Mouse (Mus musculus): ENCODE measurements around the gene Olfr597. TPM values are rescaled to one million over a fixed set of nuclear protein-coding genes. Genes with fewer than 3 reads are reported as not detected.
"Not testable (repeated sequence)": the region's sequence is repeated elsewhere in the genome, so short reads cannot be mapped to it uniquely, and the experiment has no call there.

Gene Olfr597
- polyA plus RNA-seq (2014; fragmentation: Nextera tagmentation; extraction: Ambion mirVana) = not detected in 2 replicates

DNA sequence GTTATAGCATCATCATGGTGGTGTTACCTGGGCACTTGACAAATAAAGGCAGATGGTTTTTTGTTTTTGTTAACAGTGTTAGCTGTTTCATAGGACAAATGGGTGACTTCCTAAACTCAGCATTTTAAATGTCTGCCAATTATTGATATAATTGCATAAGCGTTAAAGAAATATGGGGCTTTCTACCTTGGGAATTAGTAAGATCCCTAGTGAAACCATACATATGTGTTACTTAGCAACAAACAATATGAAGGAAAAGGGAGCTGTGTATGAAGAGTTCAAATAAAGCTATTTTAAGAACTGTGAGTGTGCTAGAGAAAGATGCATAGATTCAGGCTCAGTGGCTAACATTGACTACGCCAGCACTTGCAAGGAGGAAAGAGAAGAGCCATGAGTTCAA, at the start of gene Olfr597:
Olfr597 (plus strand) TSS at position 301 of the 400 bp plus-strand sequence.
- H3K27me3 ChIP-seq (ENCODE audit: control insufficient read depth, insufficient read depth, low read length); H3K27ac ChIP-seq (ENCODE audit: low read depth, low read length); H3K9ac ChIP-seq (ENCODE audit: low read depth, low read length); H3K36me3 ChIP-seq (ENCODE audit: control insufficient read depth, insufficient read depth, low read length); ATAC-seq (ENCODE audit: low FRiP score, low TSS enrichment); H3K4me1 ChIP-seq (ENCODE audit: control insufficient read depth, insufficient read depth, low read length); H3K4me3 ChIP-seq (ENCODE audit: low read length); H3K4me2 ChIP-seq (replicated peaks; ENCODE audit: low read depth, low read length); H3K9me3 ChIP-seq (ENCODE audit: control insufficient read depth, low read length): not testable (repeated sequence)
- 98% methylated on average over 2 of the region's 2 CpGs for WGBS

DNA sequence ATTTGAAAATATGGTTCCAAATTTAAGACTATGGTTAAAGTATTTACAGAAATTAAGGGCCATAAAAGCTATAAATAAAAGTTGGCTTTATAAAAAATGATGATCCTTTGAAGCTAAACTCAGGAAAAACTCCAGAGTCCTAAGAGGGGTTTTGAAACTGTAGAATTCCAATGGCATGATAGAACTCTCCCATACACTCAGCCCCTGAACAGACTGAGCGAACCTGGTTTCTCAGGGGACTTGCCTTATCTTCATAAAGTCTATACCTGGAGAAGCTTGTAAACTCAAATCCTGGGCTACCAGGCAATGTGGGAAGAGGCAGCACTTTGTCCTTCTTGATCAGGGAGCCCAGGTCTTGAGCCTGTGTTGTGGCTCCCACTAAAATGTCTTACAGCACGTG, 10.8 kb upstream of the Olfr597 start, which contains the start of gene Olfr596:
Olfr596 (plus strand) TSS at position 301 of the 400 bp plus-strand sequence.
- ATAC-seq (ENCODE audit: low FRiP score, low TSS enrichment); H3K4me3 ChIP-seq (ENCODE audit: low read length); H3K27ac ChIP-seq (ENCODE audit: low read depth, low read length); H3K36me3 ChIP-seq (ENCODE audit: control insufficient read depth, insufficient read depth, low read length); H3K9ac ChIP-seq (ENCODE audit: low read depth, low read length); H3K4me1 ChIP-seq (ENCODE audit: control insufficient read depth, insufficient read depth, low read length); H3K9me3 ChIP-seq (ENCODE audit: control insufficient read depth, low read length); H3K4me2 ChIP-seq (replicated peaks; ENCODE audit: low read depth, low read length); H3K27me3 ChIP-seq (ENCODE audit: control insufficient read depth, insufficient read depth, low read length): not testable (repeated sequence)
- WGBS = 94% methylated on average over 2 of the region's 2 CpGs

DNA sequence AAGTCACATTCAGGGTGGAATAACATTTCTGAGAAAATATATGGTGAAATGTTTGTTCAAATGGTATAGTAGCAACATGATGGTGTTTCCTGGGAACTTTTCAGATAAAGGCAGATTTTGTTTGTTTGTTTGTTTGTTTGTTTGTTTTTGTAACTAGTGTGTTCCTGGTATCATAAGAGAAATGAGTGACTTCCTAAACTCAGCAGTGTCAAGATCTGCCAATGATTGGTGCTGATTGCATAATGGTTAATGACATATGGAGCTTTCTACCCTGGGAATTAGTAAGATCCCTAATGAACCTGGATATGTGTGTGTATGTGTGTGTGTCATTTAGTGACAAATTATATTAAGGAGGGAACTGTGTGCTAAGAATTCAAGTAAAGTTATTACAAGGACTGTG, 7.2 kb downstream of the Olfr597 start, which contains the start of gene Olfr598:
Olfr598 (plus strand) TSS at position 301 of the 400 bp plus-strand sequence.
- Histone ChIP-seq H3K36me3 (ENCODE audit: control insufficient read depth, insufficient read depth, low read length) (no peaks in the 10 kb centered on the region), H3K4me1 (ENCODE audit: control insufficient read depth, insufficient read depth, low read length) (no peaks in the 10 kb centered on the region), H3K27ac (ENCODE audit: low read depth, low read length) (no peak within 1 kb of the TSS), H3K4me2 (replicated peaks; ENCODE audit: low read depth, low read length) (no peak within 1 kb of the TSS), H3K27me3 (ENCODE audit: control insufficient read depth, insufficient read depth, low read length) (no peaks in the 10 kb centered on the region), H3K9me3 (ENCODE audit: control insufficient read depth, low read length) (no peaks in the 10 kb centered on the region), H3K9ac (ENCODE audit: low read depth, low read length) (no peak within 1 kb of the TSS), H3K4me3 (ENCODE audit: low read length) (no peak within 1 kb of the TSS)
- ATAC-seq (ENCODE audit: low FRiP score, low TSS enrichment) = no peak

DNA sequence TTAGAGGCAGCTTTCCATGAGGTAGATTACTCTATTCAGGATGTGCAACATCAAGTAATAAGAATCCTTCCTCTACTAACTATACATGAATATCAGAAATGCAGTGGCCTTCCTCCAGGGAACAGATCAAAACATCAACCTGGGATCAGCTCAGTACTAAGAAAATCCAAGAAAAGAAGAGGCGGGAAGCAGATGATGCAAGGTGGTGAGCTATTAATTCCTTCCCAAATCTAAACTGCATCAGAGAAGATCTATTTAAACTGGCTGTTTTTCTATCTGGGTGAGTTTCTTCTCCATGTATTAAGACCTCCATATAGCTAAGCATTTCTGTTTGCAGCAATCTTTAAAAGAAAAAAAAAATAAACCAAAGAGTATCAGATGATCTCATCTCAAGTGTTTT, 19.5 kb downstream of the Olfr597 start, which contains the start of gene Olfr599:
Olfr599 (plus strand) TSS at position 301 of the 400 bp plus-strand sequence.
- no peaks in the 10 kb centered on the region for H3K36me3 ChIP-seq (ENCODE audit: control insufficient read depth, insufficient read depth, low read length)
- no peaks in the 10 kb centered on the region for H3K9me3 ChIP-seq (ENCODE audit: control insufficient read depth, low read length)
- H3K27ac ChIP-seq (ENCODE audit: low read depth, low read length) = no peak within 1 kb of the TSS
- H3K4me3 ChIP-seq (ENCODE audit: low read length) = no peak within 1 kb of the TSS
- no peaks in the 10 kb centered on the region for H3K4me1 ChIP-seq (ENCODE audit: control insufficient read depth, insufficient read depth, low read length)
- H3K27me3 ChIP-seq (ENCODE audit: control insufficient read depth, insufficient read depth, low read length) = no peaks in the 10 kb centered on the region
- 90% methylated on average over 1 of the region's 1 CpGs for WGBS
- ATAC-seq (ENCODE audit: low FRiP score, low TSS enrichment) = no peak
- no peak within 1 kb of the TSS for H3K9ac ChIP-seq (ENCODE audit: low read depth, low read length)
- H3K4me2 ChIP-seq (replicated peaks; ENCODE audit: low read depth, low read length) = no peak within 1 kb of the TSS

DNA sequence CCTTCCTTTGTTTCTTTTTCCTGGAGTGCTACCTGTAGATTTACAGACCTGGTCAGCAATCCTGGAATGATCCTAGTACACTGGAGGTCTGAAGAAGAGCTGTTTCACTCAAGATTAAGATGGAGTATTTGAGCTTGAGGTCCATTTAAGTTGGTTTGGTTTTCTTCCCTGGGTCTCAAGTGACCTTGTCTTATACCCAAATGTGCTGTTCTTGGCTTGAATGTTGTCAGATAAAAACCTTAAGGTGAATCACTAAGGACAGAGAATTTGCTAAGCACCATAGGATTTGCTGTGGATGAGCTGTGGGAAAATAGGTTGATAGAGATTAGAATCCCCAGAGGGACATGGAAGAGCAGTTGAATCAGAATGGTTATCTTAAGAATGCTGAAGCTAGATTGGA, 33.5 kb downstream of the Olfr597 start, which contains the start of gene Olfr600:
Olfr600 (minus strand) TSS at position 101 of the 400 bp plus-strand sequence.
- Histone ChIP-seq H3K9ac (ENCODE audit: low read depth, low read length) (no peak within 1 kb of the TSS), H3K27me3 (ENCODE audit: control insufficient read depth, insufficient read depth, low read length) (no peaks in the 10 kb centered on the region), H3K9me3 (ENCODE audit: control insufficient read depth, low read length) (no peaks in the 10 kb centered on the region), H3K27ac (ENCODE audit: low read depth, low read length) (no peak within 1 kb of the TSS), H3K4me1 (ENCODE audit: control insufficient read depth, insufficient read depth, low read length) (no peaks in the 10 kb centered on the region), H3K4me2 (replicated peaks; ENCODE audit: low read depth, low read length) (no peak within 1 kb of the TSS), H3K4me3 (ENCODE audit: low read length) (no peak within 1 kb of the TSS), H3K36me3 (ENCODE audit: control insufficient read depth, insufficient read depth, low read length) (no peaks in the 10 kb centered on the region)
- no peak for ATAC-seq (ENCODE audit: low FRiP score, low TSS enrichment)

DNA sequence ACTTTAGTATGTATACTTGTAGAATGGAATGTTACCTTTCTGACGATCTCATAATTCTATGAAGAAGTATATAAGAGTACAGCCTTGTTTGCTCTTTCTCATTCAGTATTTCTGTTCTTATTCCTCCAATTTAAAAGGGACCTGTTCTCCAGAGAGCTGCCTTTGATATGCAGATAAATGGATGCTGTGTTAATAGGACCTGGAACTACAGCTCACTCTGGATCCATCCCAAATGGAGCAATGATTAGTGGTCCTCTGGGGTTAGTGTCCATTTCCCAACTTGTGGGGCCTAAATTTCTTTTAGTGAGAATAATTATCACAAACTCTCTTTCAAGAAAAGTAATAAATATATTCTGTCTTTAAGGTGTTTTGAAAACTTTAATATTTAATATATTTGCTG, 46.4 kb downstream of the Olfr597 start, which contains the start of gene Olfr601:
Olfr601 (minus strand) TSS at position 101 of the 400 bp plus-strand sequence.
- Histone ChIP-seq H3K9me3 (ENCODE audit: control insufficient read depth, low read length) (no peaks in the 10 kb centered on the region), H3K4me1 (ENCODE audit: control insufficient read depth, insufficient read depth, low read length) (no peaks in the 10 kb centered on the region), H3K27ac (ENCODE audit: low read depth, low read length) (no peak within 1 kb of the TSS), H3K9ac (ENCODE audit: low read depth, low read length) (no peak within 1 kb of the TSS), H3K4me2 (replicated peaks; ENCODE audit: low read depth, low read length) (no peak within 1 kb of the TSS), H3K36me3 (ENCODE audit: control insufficient read depth, insufficient read depth, low read length) (no peaks in the 10 kb centered on the region), H3K4me3 (ENCODE audit: low read length) (no peak within 1 kb of the TSS), H3K27me3 (ENCODE audit: control insufficient read depth, insufficient read depth, low read length) (no peaks in the 10 kb centered on the region)
- WGBS = 95% methylated on average over 1 of the region's 1 CpGs
- ATAC-seq (ENCODE audit: low FRiP score, low TSS enrichment) = no peak

Small RNA genes within 50 kb of the gene (microRNA-seq; reads per million reads assigned to microRNA genes)
- gene Gm23550 = not detected

Other genes with a start within 250 kb of the Olfr597 start
- gene Olfr584, start 234.4 kb upstream of the Olfr597 start, polyA plus RNA-seq (2014; fragmentation: Nextera tagmentation; extraction: Ambion mirVana) = not detected in 2 replicates
- gene Olfr585, start 218.6 kb upstream of the Olfr597 start, polyA plus RNA-seq (2014; fragmentation: Nextera tagmentation; extraction: Ambion mirVana) = not detected in 2 replicates
- gene Olfr586, start 190.7 kb upstream of the Olfr597 start, polyA plus RNA-seq (2014; fragmentation: Nextera tagmentation; extraction: Ambion mirVana) = not detected in 2 replicates
- not detected in 2 replicates for gene Olfr588-ps1, start 175.4 kb upstream of the Olfr597 start, polyA plus RNA-seq (2014; fragmentation: Nextera tagmentation; extraction: Ambion mirVana)
- not detected in 2 replicates for gene Olfr589, start 160.0 kb upstream of the Olfr597 start, polyA plus RNA-seq (2014; fragmentation: Nextera tagmentation; extraction: Ambion mirVana)
- not detected in 2 replicates for gene Olfr591, start 138.0 kb upstream of the Olfr597 start, polyA plus RNA-seq (2014; fragmentation: Nextera tagmentation; extraction: Ambion mirVana)
- not detected in 2 replicates for gene Olfr592, start 131.5 kb upstream of the Olfr597 start, polyA plus RNA-seq (2014; fragmentation: Nextera tagmentation; extraction: Ambion mirVana)
- not detected in 2 replicates for gene Olfr593, start 104.5 kb upstream of the Olfr597 start, polyA plus RNA-seq (2014; fragmentation: Nextera tagmentation; extraction: Ambion mirVana)
- not detected in 2 replicates for gene Olfr594, start 99.3 kb upstream of the Olfr597 start, polyA plus RNA-seq (2014; fragmentation: Nextera tagmentation; extraction: Ambion mirVana)
- gene Usp17ld, start 63.8 kb upstream of the Olfr597 start, polyA plus RNA-seq (2014; fragmentation: Nextera tagmentation; extraction: Ambion mirVana) = not detected in 2 replicates
- gene Olfr596, start 10.7 kb upstream of the Olfr597 start, polyA plus RNA-seq (2014; fragmentation: Nextera tagmentation; extraction: Ambion mirVana) = not detected in 2 replicates
- not detected in 2 replicates for gene Olfr598, start 7.3 kb downstream of the Olfr597 start, polyA plus RNA-seq (2014; fragmentation: Nextera tagmentation; extraction: Ambion mirVana)
- gene Olfr599, start 19.6 kb downstream of the Olfr597 start, polyA plus RNA-seq (2014; fragmentation: Nextera tagmentation; extraction: Ambion mirVana) = not detected in 2 replicates
- gene Olfr600, start 33.4 kb downstream of the Olfr597 start, polyA plus RNA-seq (2014; fragmentation: Nextera tagmentation; extraction: Ambion mirVana) = not detected in 2 replicates
- gene Olfr601, start 46.3 kb downstream of the Olfr597 start, polyA plus RNA-seq (2014; fragmentation: Nextera tagmentation; extraction: Ambion mirVana) = not detected in 2 replicates
- not detected in 2 replicates for gene Olfr603, start 69.9 kb downstream of the Olfr597 start, polyA plus RNA-seq (2014; fragmentation: Nextera tagmentation; extraction: Ambion mirVana)
- not detected in 2 replicates for gene Usp17lc, start 98.8 kb downstream of the Olfr597 start, polyA plus RNA-seq (2014; fragmentation: Nextera tagmentation; extraction: Ambion mirVana)
- not detected in 2 replicates for gene Olfr605, start 129.1 kb downstream of the Olfr597 start, polyA plus RNA-seq (2014; fragmentation: Nextera tagmentation; extraction: Ambion mirVana)
- not detected in 2 replicates for gene Olfr606, start 132.7 kb downstream of the Olfr597 start, polyA plus RNA-seq (2014; fragmentation: Nextera tagmentation; extraction: Ambion mirVana)
- not detected in 2 replicates for gene Olfr607, start 147.8 kb downstream of the Olfr597 start, polyA plus RNA-seq (2014; fragmentation: Nextera tagmentation; extraction: Ambion mirVana)
- gene Olfr608, start 153.6 kb downstream of the Olfr597 start, polyA plus RNA-seq (2014; fragmentation: Nextera tagmentation; extraction: Ambion mirVana) = not detected in 2 replicates
- not detected in 2 replicates for gene Olfr609, start 181.7 kb downstream of the Olfr597 start, polyA plus RNA-seq (2014; fragmentation: Nextera tagmentation; extraction: Ambion mirVana)
- not detected in 2 replicates for gene Olfr610, start 195.8 kb downstream of the Olfr597 start, polyA plus RNA-seq (2014; fragmentation: Nextera tagmentation; extraction: Ambion mirVana)
- gene Olfr611, start 204.5 kb downstream of the Olfr597 start, polyA plus RNA-seq (2014; fragmentation: Nextera tagmentation; extraction: Ambion mirVana) = not detected in 2 replicates
- not detected in 2 replicates for gene Olfr612, start 226.4 kb downstream of the Olfr597 start, polyA plus RNA-seq (2014; fragmentation: Nextera tagmentation; extraction: Ambion mirVana)
- gene Olfr613, start 231.8 kb downstream of the Olfr597 start, polyA plus RNA-seq (2014; fragmentation: Nextera tagmentation; extraction: Ambion mirVana) = not detected in 2 replicates
- gene Olfr615, start 239.8 kb downstream of the Olfr597 start, polyA plus RNA-seq (2014; fragmentation: Nextera tagmentation; extraction: Ambion mirVana) = not detected in 2 replicates